Mouse (Mus musculus) liver, embryonic 13.5 days (tissue): Measurements from ENCODE around the gene Eif2ak4. TPM values are rescaled to one million over a fixed set of nuclear protein-coding genes. Genes with fewer than 3 reads are reported as not detected.

Experiments used
- ATAC-seq: fragments of 200-750 bp; cut with Nextera tagmentation; 2 replicates; pipeline ENCODE4 v1.8.0; 2017; ENCODE audit warnings: low read depth, mild to moderate bottlenecking, moderate number of reproducible peaks, moderate library complexity
- DNase-seq: peaks from one replicate; pipeline ENCODE4 v3.0.0; 2022
- H3K27ac ChIP-seq: fragments of 300-500 bp; sonication (generic); 2 replicates; pipeline ENCODE4 v1.5.1; 2015; ENCODE audit warnings: moderate library complexity, mild to moderate bottlenecking, inconsistent platforms
- H3K27me3 ChIP-seq: fragments of 300-500 bp; sonication (generic); 2 replicates; pipeline ENCODE4 v1.6.1; 2015; ENCODE audit warnings: mild to moderate bottlenecking, inconsistent platforms
- H3K36me3 ChIP-seq: fragments of 300-500 bp; sonication (generic); 2 replicates; pipeline ENCODE4 v1.6.1; 2015; ENCODE audit warnings: mild to moderate bottlenecking, inconsistent platforms
- H3K4me1 ChIP-seq: fragments of 300-500 bp; sonication (generic); replicated peaks from 2 replicates; pipeline ENCODE4 v1.6.1; 2015; ENCODE audit warnings: inconsistent platforms
- H3K4me2 ChIP-seq: fragments of 300-500 bp; sonication (generic); 2 replicates; pipeline ENCODE4 v1.6.1; 2015; ENCODE audit warnings: inconsistent platforms, mild to moderate bottlenecking, moderate library complexity
- H3K4me3 ChIP-seq: fragments of 300-500 bp; sonication (generic); replicated peaks from 2 replicates; pipeline ENCODE4 v1.5.1; 2015; ENCODE audit warnings: mild to moderate bottlenecking, inconsistent platforms
- H3K9ac ChIP-seq: fragments of 300-500 bp; sonication (generic); 2 replicates; pipeline ENCODE4 v1.6.1; 2015; ENCODE audit warnings: mild to moderate bottlenecking, inconsistent platforms
- H3K9me3 ChIP-seq: fragments of 300-500 bp; sonication (generic); replicated peaks from 2 replicates; pipeline ENCODE4 v1.6.1; 2016; ENCODE audit warnings: inconsistent platforms
- WGBS: fragments of 180-500 bp; shearing (Covaris S2); methylation state at CpG from one replicate; pipeline ENCODE4 v1.1.7; 2015; ENCODE audit not compliant: insufficient replicate concordance; 5-methylcytosine and 5-hydroxymethylcytosine counted together
- polyA plus RNA-seq: library from polyadenylated mRNA; unstranded; fragments of >200 nt; fragmentation: Nextera tagmentation; extraction: Ambion mirVana; gene quantifications from 2 replicates; pipeline ENCODE4 v1.2.1, GENCODE M21; 2015

The Eif2ak4 gene
- polyA plus RNA-seq, 1 experiment from 2014 or later = 4.6 TPM

- ATAC-seq (peak; percentile 59; the same call in 1 of the 2 replicates), DNase-seq (no peak)
- Histone ChIP-seq H3K9me3 (no peaks in the 10 kb centered on the region), H3K27ac (no peak overlapping the region), H3K36me3 (peaks cover 26% of the 10 kb centered on the region), H3K9ac (no peak overlapping the region), H3K27me3 (no peaks in the 10 kb centered on the region), H3K4me3 (no peak overlapping the region), H3K4me2 (no peak overlapping the region), H3K4me1 (0 out of 2 replicates have a peak, but pooled peaks cover 3% of the 10 kb centered on the region)
- WGBS = 71% methylated on average over 4 of the region's 4 CpGs
Measured at GRCm38 (mm10) chr2:118405568-118405967, 17.1 kb downstream of the Eif2ak4 start.

GRCm38 (mm10) chr2:118406811-118407210 lies 18.4 kb downstream of the Eif2ak4 start:
- 0 out of 2 replicates have a peak, but pooled peaks cover 3% of the 10 kb centered on the region for H3K4me1 ChIP-seq
- no peaks in the 10 kb centered on the region for H3K9me3 ChIP-seq
- DNase-seq (no peak), ATAC-seq (no peak)
- H3K4me3 ChIP-seq = no peak overlapping the region
- no peaks in the 10 kb centered on the region for H3K27me3 ChIP-seq
- 47% methylated on average over 2 of the region's 2 CpGs for WGBS
- H3K27ac ChIP-seq = no peak overlapping the region
- no peak overlapping the region for H3K9ac ChIP-seq
- no peak overlapping the region for H3K4me2 ChIP-seq
- H3K36me3 ChIP-seq = peaks cover 32% of the 10 kb centered on the region

- DNase-seq (no peak), ATAC-seq (no peak)
- H3K4me2 ChIP-seq = no peak overlapping the region
- H3K4me1 ChIP-seq = no peaks in the 10 kb centered on the region
- peaks cover 43% of the 10 kb centered on the region for H3K36me3 ChIP-seq
- no peak overlapping the region for H3K9ac ChIP-seq
- 78% methylated on average over 4 of the region's 4 CpGs for WGBS
- H3K27ac ChIP-seq = no peak overlapping the region
- H3K27me3 ChIP-seq = no peaks in the 10 kb centered on the region
- no peak overlapping the region for H3K4me3 ChIP-seq
- no peaks in the 10 kb centered on the region for H3K9me3 ChIP-seq
Measured at GRCm38 (mm10) chr2:118408336-118408895, 20.0 kb downstream of the Eif2ak4 start.

- no peak overlapping the region for H3K27ac ChIP-seq
- no peaks in the 10 kb centered on the region for H3K9me3 ChIP-seq
- no peak overlapping the region for H3K4me2 ChIP-seq
- DNase-seq (no peak), ATAC-seq (no peak)
- H3K36me3 ChIP-seq = peaks cover 68% of the 10 kb centered on the region
- H3K27me3 ChIP-seq = no peaks in the 10 kb centered on the region
- no peak overlapping the region for H3K4me3 ChIP-seq
- H3K4me1 ChIP-seq = no peaks in the 10 kb centered on the region
- 84% methylated on average over 11 of the region's 11 CpGs for WGBS
- no peak overlapping the region for H3K9ac ChIP-seq
Measured at GRCm38 (mm10) chr2:118412821-118413220, 24.4 kb downstream of the Eif2ak4 start.

GRCm38 (mm10) chr2:118415601-118416355 lies 27.4 kb downstream of the Eif2ak4 start:
- ATAC-seq (no peak), DNase-seq (no peak)
- Histone ChIP-seq H3K4me3 (no peak overlapping the region), H3K4me1 (no peaks in the 10 kb centered on the region), H3K4me2 (no peak overlapping the region), H3K9me3 (no peaks in the 10 kb centered on the region), H3K36me3 (peaks cover 74% of the 10 kb centered on the region), H3K9ac (no peak overlapping the region), H3K27ac (no peak overlapping the region), H3K27me3 (no peaks in the 10 kb centered on the region)
- WGBS = 71% methylated on average over 6 of the region's 6 CpGs

GRCm38 (mm10) chr2:118418076-118418475 lies 29.7 kb downstream of the Eif2ak4 start:
- Histone ChIP-seq H3K27me3 (no peaks in the 10 kb centered on the region), H3K9ac (no peak overlapping the region), H3K4me3 (no peak overlapping the region), H3K9me3 (no peaks in the 10 kb centered on the region), H3K36me3 (peaks cover 67% of the 10 kb centered on the region), H3K4me1 (no peaks in the 10 kb centered on the region), H3K4me2 (no peak overlapping the region), H3K27ac (no peak overlapping the region)
- 71% methylated on average over 4 of the region's 4 CpGs for WGBS
- ATAC-seq (no peak), DNase-seq (no peak)

- Histone ChIP-seq H3K9ac (no peak overlapping the region), H3K9me3 (no peaks in the 10 kb centered on the region), H3K27me3 (no peaks in the 10 kb centered on the region), H3K27ac (no peak overlapping the region), H3K36me3 (peaks cover 41% of the 10 kb centered on the region), H3K4me1 (no peaks in the 10 kb centered on the region), H3K4me3 (no peak overlapping the region), H3K4me2 (no peak overlapping the region)
- no peak for ATAC-seq
- WGBS = 83% methylated on average over 15 of the region's 15 CpGs
- no peak for DNase-seq
Measured at GRCm38 (mm10) chr2:118421951-118422350, 33.5 kb downstream of the Eif2ak4 start.

- Histone ChIP-seq H3K4me2 (no peak overlapping the region), H3K9ac (no peak overlapping the region), H3K4me3 (no peak overlapping the region), H3K36me3 (peaks cover 41% of the 10 kb centered on the region), H3K4me1 (no peaks in the 10 kb centered on the region), H3K27me3 (no peaks in the 10 kb centered on the region), H3K27ac (no peak overlapping the region), H3K9me3 (no peaks in the 10 kb centered on the region)
- DNase-seq (no peak), ATAC-seq (no peak)
- WGBS = 70% methylated on average over 8 of the region's 8 CpGs
Measured at GRCm38 (mm10) chr2:118422385-118422784, 34.0 kb downstream of the Eif2ak4 start.

- WGBS = 83% methylated on average over 6 of the region's 6 CpGs
- H3K4me2 ChIP-seq = no peak overlapping the region
- H3K4me1 ChIP-seq = no peaks in the 10 kb centered on the region
- H3K9ac ChIP-seq = no peak overlapping the region
- no peak for ATAC-seq
- no peak overlapping the region for H3K27ac ChIP-seq
- H3K9me3 ChIP-seq = no peaks in the 10 kb centered on the region
- DNase-seq = no peak
- H3K27me3 ChIP-seq = no peaks in the 10 kb centered on the region
- H3K4me3 ChIP-seq = no peak overlapping the region
- peaks cover 48% of the 10 kb centered on the region for H3K36me3 ChIP-seq
Measured at GRCm38 (mm10) chr2:118428296-118428695, 39.9 kb downstream of the Eif2ak4 start.

GRCm38 (mm10) chr2:118429297-118429696 lies 40.9 kb downstream of the Eif2ak4 start:
- H3K4me3 ChIP-seq = no peak overlapping the region
- H3K36me3 ChIP-seq = peaks cover 58% of the 10 kb centered on the region
- H3K27ac ChIP-seq = no peak overlapping the region
- no peaks in the 10 kb centered on the region for H3K27me3 ChIP-seq
- no peaks in the 10 kb centered on the region for H3K4me1 ChIP-seq
- no peak overlapping the region for H3K9ac ChIP-seq
- no peak overlapping the region for H3K4me2 ChIP-seq
- ATAC-seq (no peak), DNase-seq (no peak)
- 60% methylated on average over 9 of the region's 9 CpGs for WGBS
- H3K9me3 ChIP-seq = no peaks in the 10 kb centered on the region

GRCm38 (mm10) chr2:118430630-118431029 lies 42.2 kb downstream of the Eif2ak4 start:
- Histone ChIP-seq H3K36me3 (peaks cover 66% of the 10 kb centered on the region), H3K4me2 (no peak overlapping the region), H3K4me1 (no peaks in the 10 kb centered on the region), H3K27ac (no peak overlapping the region), H3K9me3 (no peaks in the 10 kb centered on the region), H3K9ac (no peak overlapping the region), H3K27me3 (no peaks in the 10 kb centered on the region), H3K4me3 (no peak overlapping the region)
- no peak for ATAC-seq
- no peak for DNase-seq
- WGBS = 82% methylated on average over 16 of the region's 16 CpGs

GRCm38 (mm10) chr2:118431589-118431988 lies 43.2 kb downstream of the Eif2ak4 start:
- no peaks in the 10 kb centered on the region for H3K4me1 ChIP-seq
- H3K4me3 ChIP-seq = no peak overlapping the region
- no peaks in the 10 kb centered on the region for H3K9me3 ChIP-seq
- ATAC-seq (no peak), DNase-seq (no peak)
- no peak overlapping the region for H3K9ac ChIP-seq
- H3K27ac ChIP-seq = no peak overlapping the region
- peaks cover 75% of the 10 kb centered on the region for H3K36me3 ChIP-seq
- no peaks in the 10 kb centered on the region for H3K27me3 ChIP-seq
- no peak overlapping the region for H3K4me2 ChIP-seq
- 63% methylated on average over 5 of the region's 5 CpGs for WGBS
